Mouse (Mus musculus): ENCODE measurements around the gene Fam243. TPM values are rescaled to one million over a fixed set of nuclear protein-coding genes. Genes with fewer than 3 reads are reported as not detected.

The Fam243 gene
- total RNA-seq (2023): not detected

GRCm38 (mm10) chr16:92321341-92321740 is at the start of gene Fam243:
TSS of gene Fam243 (minus strand) at chr16:92321441.

GRCm38 (mm10) chr16:92359229-92359628 is 38.0 kb upstream of the Fam243 start, which contains the start of gene Kcne1:
TSS of gene Kcne1 (minus strand) at chr16:92359468.

GRCm38 (mm10) chr16:92300649-92301411 is 20.4 kb downstream of the Fam243 start, which contains the start of gene Smim11:
TSS of gene Smim11 (plus strand) at chr16:92301286.

GRCm38 (mm10) chr16:92292101-92292500 is 29.1 kb downstream of the Fam243 start, which contains the start of gene Kcne2:
TSS of gene Kcne2 (plus strand) at chr16:92292389.

Other genes with a start within 250 kb of the Fam243 start
- gene Kcne2, start 29.1 kb downstream of the Fam243 start, total RNA-seq (2023): not detected
- gene Smim11, start 20.2 kb downstream of the Fam243 start, total RNA-seq (2023): 10 to 100 TPM; 26.1 to 30.3 TPM
- not detected for gene Kcne1, start 38.0 kb upstream of the Fam243 start, total RNA-seq (2023)
- 1 to 10 TPM; 8.7 to 9.2 TPM for gene Rcan1, start 149.4 kb upstream of the Fam243 start, total RNA-seq (2023)
- not detected for gene Clic6, start 164.3 kb upstream of the Fam243 start, total RNA-seq (2023)

All from B cell, adult 67 days (primary cell).